Mouse (Mus musculus): Measurements from ENCODE around the gene Gm2163. TPM values are rescaled to one million over a fixed set of nuclear protein-coding genes. Genes with fewer than 3 reads are reported as not detected.

The Gm2163 gene
- 0.25 TPM for polyA plus RNA-seq (2014; fragmentation: Illumina TruSeq; extraction: RNeasy Lipid Tissue Mini Kit (QIAGEN cat#74804); ENCODE audit: low read depth, low replicate concordance)

DNA sequence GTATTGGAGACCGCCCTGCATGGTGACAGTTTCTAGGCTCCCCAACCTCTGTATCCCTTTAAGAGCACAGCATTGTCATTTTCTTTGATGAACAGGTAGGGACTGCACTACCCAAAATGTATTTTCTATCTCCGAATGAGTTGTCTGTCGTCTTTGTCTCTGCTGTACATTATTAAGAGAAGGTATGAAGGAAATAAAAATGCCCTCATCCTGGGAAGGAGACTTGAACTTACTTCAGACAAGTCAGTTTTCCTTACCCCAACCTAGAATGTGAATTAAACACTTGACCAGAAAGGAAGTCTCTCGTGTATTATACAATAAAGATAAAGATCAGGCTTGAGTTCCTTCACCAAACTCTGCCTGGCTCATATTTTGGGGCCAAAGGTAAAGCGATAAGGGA is at the start of gene Gm2163:
Gene Gm2163 (plus strand): TSS at position 301 of the 400 bp plus-strand sequence.

DNA sequence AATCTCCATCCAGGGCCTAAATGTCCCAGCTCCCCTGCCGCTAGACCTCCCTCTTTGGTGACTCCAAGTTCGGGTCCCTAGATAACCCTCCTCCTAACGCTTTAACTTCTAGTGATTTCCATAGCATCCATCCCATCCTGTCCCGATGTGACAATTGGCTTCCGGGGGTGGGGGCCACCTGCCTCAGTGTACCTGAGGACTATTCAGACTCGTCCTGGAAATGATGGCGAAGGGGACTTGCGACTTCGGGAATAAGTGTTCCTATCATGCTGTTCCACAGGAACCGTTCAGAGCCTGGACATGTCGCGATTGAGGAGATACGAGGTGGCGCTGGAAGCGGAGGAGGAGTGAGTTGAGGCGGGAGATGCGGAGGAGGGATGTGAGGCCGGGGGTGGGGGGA is 27.5 kb upstream of the Gm2163 start, which contains the start of gene Gm21586:
Gene Gm21586 (plus strand): TSS at position 301 of the 400 bp plus-strand sequence.

DNA sequence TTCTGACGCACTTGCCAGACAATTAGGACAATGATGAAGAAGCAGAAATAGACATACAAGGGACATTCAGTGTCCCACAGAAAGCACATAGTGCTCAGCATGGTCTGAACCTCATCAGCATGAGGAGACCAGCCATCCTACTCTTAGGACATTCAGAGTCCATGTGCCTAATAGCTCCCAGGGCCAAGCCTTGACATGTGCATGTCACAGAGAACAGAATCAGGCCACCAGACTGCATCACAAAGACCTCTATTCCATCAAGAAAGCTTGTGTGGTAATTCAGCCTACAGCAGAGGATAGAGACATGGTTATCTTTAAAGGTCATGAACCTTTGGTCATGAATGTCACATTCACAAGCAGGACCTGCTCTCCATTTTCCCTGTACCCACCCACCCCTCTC is 61.5 kb downstream of the Gm2163 start, which contains the start of gene Fam205a2:
Gene Fam205a2 (minus strand): TSS at position 101 of the 400 bp plus-strand sequence.

DNA sequence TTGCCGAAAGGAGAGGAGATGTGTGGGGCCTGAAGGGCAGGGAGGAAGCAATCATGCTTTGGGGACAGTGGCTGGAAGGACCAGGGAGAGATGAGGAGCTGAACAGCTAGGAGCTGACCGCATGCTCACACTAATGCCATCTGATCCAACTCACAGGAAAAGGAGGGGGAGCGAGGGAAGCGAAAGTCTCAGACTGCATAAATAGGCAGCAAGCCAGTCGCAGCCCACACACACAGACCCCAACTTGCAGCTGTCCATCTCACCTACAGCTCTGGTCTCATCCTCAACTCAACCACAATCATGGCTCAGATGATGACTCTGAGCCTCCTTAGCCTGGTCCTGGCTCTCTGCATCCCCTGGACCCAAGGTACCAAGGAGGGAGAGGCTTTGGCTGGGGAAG is 145.3 kb downstream of the Gm2163 start, which contains the start of gene Gm10591:
Gene Gm10591 (plus strand): TSS at position 301 of the 400 bp plus-strand sequence.

DNA sequence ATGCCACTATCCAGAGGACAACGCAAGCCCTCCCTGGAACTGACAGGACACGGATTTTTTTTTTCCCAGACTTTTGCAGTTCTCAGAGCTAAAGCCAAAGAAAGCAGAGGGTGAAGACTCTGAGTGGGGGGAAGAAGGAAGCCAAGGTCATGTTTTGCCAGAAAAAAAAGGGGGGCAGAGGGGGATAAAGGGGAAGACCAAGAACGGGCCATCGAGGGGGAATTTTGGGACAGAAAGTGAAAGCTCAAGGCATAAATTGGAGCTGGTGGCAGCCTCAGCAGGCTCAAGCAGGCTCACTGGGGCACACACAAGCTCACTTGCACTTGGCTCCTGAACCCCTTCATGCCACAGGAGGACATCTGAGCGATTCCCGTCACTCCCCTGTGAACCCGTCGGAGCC is 162.9 kb downstream of the Gm2163 start, which contains the start of gene Gm2564:
Gene Gm2564 (plus strand): TSS at position 301 of the 400 bp plus-strand sequence.

Other genes starting within 250 kb of the Gm2163 start
- 1.1 TPM for gene Gm10600, start 226.1 kb upstream of the Gm2163 start, polyA plus RNA-seq (2014; fragmentation: Illumina TruSeq; extraction: RNeasy Lipid Tissue Mini Kit (QIAGEN cat#74804); ENCODE audit: low read depth, low replicate concordance)
- 3.1 TPM for gene Ccl21b, start 211.0 kb upstream of the Gm2163 start, polyA plus RNA-seq (2014; fragmentation: Illumina TruSeq; extraction: RNeasy Lipid Tissue Mini Kit (QIAGEN cat#74804); ENCODE audit: low read depth, low replicate concordance)
- gene Gm21953, start 172.5 kb upstream of the Gm2163 start, polyA plus RNA-seq (2014; fragmentation: Illumina TruSeq; extraction: RNeasy Lipid Tissue Mini Kit (QIAGEN cat#74804); ENCODE audit: low read depth, low replicate concordance) = not detected
- gene Fam205a3, start 148.4 kb upstream of the Gm2163 start, polyA plus RNA-seq (2014; fragmentation: Illumina TruSeq; extraction: RNeasy Lipid Tissue Mini Kit (QIAGEN cat#74804); ENCODE audit: low read depth, low replicate concordance) = not detected
- gene Gm21586, start 27.4 kb upstream of the Gm2163 start, polyA plus RNA-seq (2014; fragmentation: Illumina TruSeq; extraction: RNeasy Lipid Tissue Mini Kit (QIAGEN cat#74804); ENCODE audit: low read depth, low replicate concordance) = not detected
- gene Fam205a2, start 61.4 kb downstream of the Gm2163 start, polyA plus RNA-seq (2014; fragmentation: Illumina TruSeq; extraction: RNeasy Lipid Tissue Mini Kit (QIAGEN cat#74804); ENCODE audit: low read depth, low replicate concordance) = not detected
- 3.1 TPM for gene Gm10591, start 145.4 kb downstream of the Gm2163 start, polyA plus RNA-seq (2014; fragmentation: Illumina TruSeq; extraction: RNeasy Lipid Tissue Mini Kit (QIAGEN cat#74804); ENCODE audit: low read depth, low replicate concordance)
- not detected for gene Gm2564, start 163.0 kb downstream of the Gm2163 start, polyA plus RNA-seq (2014; fragmentation: Illumina TruSeq; extraction: RNeasy Lipid Tissue Mini Kit (QIAGEN cat#74804); ENCODE audit: low read depth, low replicate concordance)
- gene Ccl27b, start 188.5 kb downstream of the Gm2163 start, polyA plus RNA-seq (2014; fragmentation: Illumina TruSeq; extraction: RNeasy Lipid Tissue Mini Kit (QIAGEN cat#74804); ENCODE audit: low read depth, low replicate concordance) = not detected
- gene Il11ra2, start 195.1 kb downstream of the Gm2163 start, polyA plus RNA-seq (2014; fragmentation: Illumina TruSeq; extraction: RNeasy Lipid Tissue Mini Kit (QIAGEN cat#74804); ENCODE audit: low read depth, low replicate concordance) = not detected